Mouse (Mus musculus) limb, embryonic 11.5 days (tissue): ENCODE data around the gene Fgfr2. TPM values are rescaled to one million over a fixed set of nuclear protein-coding genes. Genes with fewer than 3 reads are reported as not detected.

Source experiments
- ATAC-seq: fragments of 200-750 bp; cut with Nextera tagmentation; 2 replicates; pipeline ENCODE4 v1.8.0; 2017; ENCODE audit warnings: low read depth; ENCODE audit not compliant: insufficient number of reproducible peaks, low FRiP score, low TSS enrichment
- DNase-seq: peaks from one replicate; pipeline ENCODE4 v3.0.0-alpha.2; 2015; ENCODE audit warnings: low spot score
- H3K27ac ChIP-seq: fragments of 300-500 bp; sonication (generic); replicated peaks from 2 replicates; pipeline ENCODE4 v1.5.1; 2014; ENCODE audit warnings: low read depth, mild to moderate bottlenecking, low read length
- H3K27me3 ChIP-seq: fragments of 300-500 bp; sonication (generic); 2 replicates; pipeline ENCODE4 v1.6.1; 2014; ENCODE audit warnings: mild to moderate bottlenecking, low read length, mixed read lengths; ENCODE audit not compliant: control insufficient read depth, insufficient read depth
- H3K36me3 ChIP-seq: fragments of 300-500 bp; sonication (generic); 2 replicates; pipeline ENCODE4 v1.6.1; 2014; ENCODE audit warnings: mild to moderate bottlenecking, low read length, moderate library complexity, mixed read lengths; ENCODE audit not compliant: control insufficient read depth, insufficient read depth
- H3K4me1 ChIP-seq: fragments of 300-500 bp; sonication (generic); 2 replicates; pipeline ENCODE4 v1.6.1; 2014; ENCODE audit warnings: low read length, mixed read lengths; ENCODE audit not compliant: control insufficient read depth, insufficient read depth
- H3K4me2 ChIP-seq: fragments of 300-500 bp; sonication (generic); 2 replicates; pipeline ENCODE4 v1.6.1; 2014; ENCODE audit warnings: low read depth, mild to moderate bottlenecking, moderate library complexity; ENCODE audit not compliant: severe bottlenecking
- H3K4me3 ChIP-seq: fragments of 300-500 bp; sonication (generic); 2 replicates; pipeline ENCODE4 v1.5.1; 2014; ENCODE audit warnings: low read depth, low read length
- H3K9ac ChIP-seq: fragments of 300-500 bp; sonication (generic); 2 replicates; pipeline ENCODE4 v1.6.1; 2014; ENCODE audit warnings: mild to moderate bottlenecking, low read length
- H3K9me3 ChIP-seq: fragments of 300-500 bp; sonication (generic); 2 replicates; pipeline ENCODE4 v1.6.1; 2016; ENCODE audit warnings: low read length; ENCODE audit not compliant: control insufficient read depth
- WGBS: fragments of 180-500 bp; shearing (Covaris S2); extraction: QIAGEN DNeasy Blood & Tissue Kit; methylation state at CpG from one replicate; pipeline ENCODE4 v1.1.7; 2014; 5-methylcytosine and 5-hydroxymethylcytosine counted together
- polyA plus RNA-seq: library from polyadenylated mRNA; unstranded; fragments of >200 nt; fragmentation: Nextera tagmentation; extraction: Ambion mirVana; gene quantifications from 2 replicates; pipeline ENCODE4 v1.2.1, GENCODE M21; 2014

The Fgfr2 gene
- polyA plus RNA-seq, 1 experiment from 2014 or later: 60.1 TPM

- no peaks in the 10 kb centered on the region for H3K9me3 ChIP-seq
- H3K9ac ChIP-seq: no peak overlapping the region
- no peaks in the 10 kb centered on the region for H3K27me3 ChIP-seq
- no peak overlapping the region for H3K4me2 ChIP-seq
- no peak overlapping the region for H3K27ac ChIP-seq
- H3K36me3 ChIP-seq: no peaks in the 10 kb centered on the region
- DNase-seq (no peak), ATAC-seq (no peak)
- no peaks in the 10 kb centered on the region for H3K4me1 ChIP-seq
- WGBS: 87% methylated on average over 5 of the region's 5 CpGs
- H3K4me3 ChIP-seq: no peak overlapping the region
These were observed 1796.1 kb downstream of the Fgfr2 start for GRCm38 (mm10) chr7:131327054-131327453.

DNA sequence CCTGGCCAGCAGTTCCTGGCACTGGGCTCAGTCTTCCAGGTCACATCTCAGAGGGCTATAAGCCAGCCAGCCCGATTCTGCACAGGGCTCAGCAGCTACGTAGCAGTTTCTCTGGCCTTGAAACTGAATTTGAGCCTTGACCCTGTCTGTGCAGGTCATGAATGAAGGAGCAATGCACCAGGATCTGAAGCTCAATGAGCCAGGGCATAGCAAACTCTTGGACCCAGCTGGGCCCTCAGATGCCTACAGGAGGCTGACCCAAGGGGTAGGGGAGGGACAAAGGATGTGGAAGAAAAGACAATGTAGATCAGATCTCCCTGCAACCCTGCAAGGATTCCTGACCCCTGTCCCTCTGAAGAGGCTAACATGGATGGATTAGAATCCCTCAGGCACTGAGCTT is 1801.0 kb downstream of the Fgfr2 start, which contains the start of gene Cuzd1:
Gene Cuzd1 (minus strand): TSS at position 101 of the 400 bp plus-strand sequence.
- WGBS: 83% methylated on average over 2 of the region's 2 CpGs
- no peak within 1 kb of the TSS for H3K27ac ChIP-seq
- no peak for ATAC-seq

DNA sequence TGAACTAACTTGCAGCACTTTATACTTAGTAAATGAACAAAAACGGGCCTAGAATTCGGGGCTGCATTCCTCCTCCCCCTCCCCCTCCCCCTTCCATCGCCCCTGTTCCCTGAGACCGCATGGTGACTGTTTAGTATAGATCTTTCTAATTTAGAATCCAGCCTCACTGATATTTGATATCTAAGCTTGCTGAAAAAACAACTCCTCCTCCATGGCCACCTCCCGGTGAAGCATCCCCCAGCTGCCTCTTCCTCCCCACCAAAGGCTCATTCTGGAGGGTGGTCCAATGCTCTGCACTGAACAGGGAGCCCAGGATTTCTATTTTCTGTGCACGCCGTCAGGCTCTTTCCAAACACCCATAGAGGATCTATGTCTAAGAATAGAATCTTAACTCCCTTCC is 1804.8 kb downstream of the Fgfr2 start:
- no peak overlapping the region for H3K4me3 ChIP-seq
- H3K4me1 ChIP-seq: no peaks in the 10 kb centered on the region
- DNase-seq (no peak), ATAC-seq (no peak)
- no peak overlapping the region for H3K9ac ChIP-seq
- no peaks in the 10 kb centered on the region for H3K36me3 ChIP-seq
- H3K9me3 ChIP-seq: no peaks in the 10 kb centered on the region
- H3K27ac ChIP-seq: no peak overlapping the region
- 80% methylated on average over 5 of the region's 7 CpGs for whole genome bisulfite sequencing
- H3K27me3 ChIP-seq: no peaks in the 10 kb centered on the region
- H3K4me2 ChIP-seq: no peak overlapping the region

More for the DNA sequence above, 1801.0 kb downstream of the Fgfr2 start, which contains the start of gene Cuzd1:
- DNase-seq: no peak
- H3K4me2 ChIP-seq: no peak within 1 kb of the TSS
- no peaks in the 10 kb centered on the region for H3K4me1 ChIP-seq
- no peaks in the 10 kb centered on the region for H3K27me3 ChIP-seq
- no peak within 1 kb of the TSS for H3K9ac ChIP-seq
- H3K4me3 ChIP-seq: no peak within 1 kb of the TSS
- H3K36me3 ChIP-seq: no peaks in the 10 kb centered on the region
- no peaks in the 10 kb centered on the region for H3K9me3 ChIP-seq

GRCm38 (mm10) chr7:131317587-131317986 is 1805.6 kb downstream of the Fgfr2 start:
- Histone ChIP-seq H3K4me1 (no peaks in the 10 kb centered on the region), H3K9me3 (no peaks in the 10 kb centered on the region), H3K4me2 (no peak overlapping the region), H3K36me3 (no peaks in the 10 kb centered on the region), H3K4me3 (no peak overlapping the region), H3K27ac (no peak overlapping the region), H3K9ac (no peak overlapping the region), H3K27me3 (no peaks in the 10 kb centered on the region)
- no peak for ATAC-seq
- 63% methylated on average over 12 of the region's 12 CpGs for WGBS
- DNase-seq: peak; percentile 24

DNA sequence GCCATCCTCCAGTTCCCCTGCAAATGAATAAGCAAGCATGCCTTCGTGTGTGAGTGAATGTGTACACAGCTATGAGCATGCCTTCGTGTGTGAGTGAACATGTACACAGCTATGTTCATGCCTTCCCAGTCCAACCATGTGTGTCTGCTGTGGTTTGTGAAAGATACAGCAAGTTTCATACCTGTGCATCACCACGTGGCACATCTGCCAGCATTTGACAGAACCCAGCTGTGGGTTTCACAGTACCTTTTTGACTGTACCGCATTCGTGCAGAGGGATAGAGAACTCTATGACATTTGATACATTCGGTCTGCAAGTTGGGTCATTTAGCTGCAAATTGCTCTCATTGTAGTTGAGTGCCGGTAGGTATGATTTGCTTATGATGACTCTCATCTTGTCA is 1808.7 kb downstream of the Fgfr2 start:
- DNase-seq: no peak
- no peaks in the 10 kb centered on the region for H3K9me3 ChIP-seq
- no peak overlapping the region for H3K4me2 ChIP-seq
- 84% methylated on average over 7 of the region's 7 CpGs for WGBS
- no peaks in the 10 kb centered on the region for H3K27me3 ChIP-seq
- no peaks in the 10 kb centered on the region for H3K4me1 ChIP-seq
- no peak overlapping the region for H3K27ac ChIP-seq
- ATAC-seq: no peak
- no peaks in the 10 kb centered on the region for H3K36me3 ChIP-seq
- H3K4me3 ChIP-seq: no peak overlapping the region
- no peak overlapping the region for H3K9ac ChIP-seq

GRCm38 (mm10) chr7:131306733-131307132 is 1816.4 kb downstream of the Fgfr2 start:
- Histone ChIP-seq H3K9ac (no peak overlapping the region), H3K4me2 (no peak overlapping the region), H3K36me3 (no peaks in the 10 kb centered on the region), H3K27me3 (no peaks in the 10 kb centered on the region), H3K4me3 (no peak overlapping the region), H3K27ac (no peak overlapping the region), H3K4me1 (no peaks in the 10 kb centered on the region), H3K9me3 (no peaks in the 10 kb centered on the region)
- WGBS: 76% methylated on average over 5 of the region's 5 CpGs
- no peak for ATAC-seq
- DNase-seq: no peak

GRCm38 (mm10) chr7:131303340-131303739 is 1819.8 kb downstream of the Fgfr2 start:
- Histone ChIP-seq H3K4me2 (no peak overlapping the region), H3K4me1 (no peaks in the 10 kb centered on the region), H3K27me3 (no peaks in the 10 kb centered on the region), H3K9me3 (no peaks in the 10 kb centered on the region), H3K27ac (no peak overlapping the region), H3K36me3 (no peaks in the 10 kb centered on the region), H3K4me3 (no peak overlapping the region), H3K9ac (no peak overlapping the region)
- ATAC-seq (no peak), DNase-seq (no peak)
- WGBS: 79% methylated on average over 8 of the region's 8 CpGs

GRCm38 (mm10) chr7:131297151-131297550 is 1826.0 kb downstream of the Fgfr2 start:
- ATAC-seq (no peak), DNase-seq (no peak)
- Histone ChIP-seq H3K27ac (no peak overlapping the region), H3K9ac (no peak overlapping the region), H3K27me3 (no peaks in the 10 kb centered on the region), H3K4me1 (no peaks in the 10 kb centered on the region), H3K36me3 (no peaks in the 10 kb centered on the region), H3K4me3 (no peak overlapping the region), H3K9me3 (no peaks in the 10 kb centered on the region), H3K4me2 (no peak overlapping the region)
- 74% methylated on average over 8 of the region's 8 CpGs for WGBS

DNA sequence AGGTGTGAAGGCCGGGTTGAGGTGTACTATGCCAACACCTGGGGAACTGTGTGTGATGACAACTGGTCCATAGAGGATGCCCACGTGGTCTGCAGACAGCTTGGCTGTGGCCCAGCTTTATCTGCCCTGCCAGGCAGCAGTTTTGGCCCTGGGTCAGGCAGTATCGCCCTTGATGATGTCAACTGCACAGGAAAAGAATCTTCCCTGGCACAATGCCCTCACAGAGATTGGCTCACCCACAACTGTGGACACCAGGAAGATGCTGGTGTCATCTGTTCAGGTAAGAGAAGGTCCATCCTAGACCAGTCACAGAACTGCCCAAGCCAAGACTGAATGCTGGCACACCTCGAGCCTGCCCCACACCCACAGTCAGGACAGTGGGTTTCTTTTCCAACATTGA is 1857.3 kb downstream of the Fgfr2 start:
- Histone ChIP-seq H3K27me3 (no peaks in the 10 kb centered on the region), H3K4me3 (no peak overlapping the region), H3K9ac (no peak overlapping the region), H3K9me3 (no peaks in the 10 kb centered on the region), H3K4me2 (no peak overlapping the region), H3K27ac (no peak overlapping the region), H3K36me3 (no peaks in the 10 kb centered on the region), H3K4me1 (no peaks in the 10 kb centered on the region)
- ATAC-seq: no peak
- DNase-seq: no peak
- 76% methylated on average over 4 of the region's 4 CpGs for WGBS
